Mouse (Mus musculus): ENCODE data around the gene Plagl1. TPM values are rescaled to one million over a fixed set of nuclear protein-coding genes. Genes with fewer than 3 reads are reported as not detected.

Gene Plagl1
- total RNA-seq, 1 experiment from 2014 or later, result 1.7 TPM

DNA sequence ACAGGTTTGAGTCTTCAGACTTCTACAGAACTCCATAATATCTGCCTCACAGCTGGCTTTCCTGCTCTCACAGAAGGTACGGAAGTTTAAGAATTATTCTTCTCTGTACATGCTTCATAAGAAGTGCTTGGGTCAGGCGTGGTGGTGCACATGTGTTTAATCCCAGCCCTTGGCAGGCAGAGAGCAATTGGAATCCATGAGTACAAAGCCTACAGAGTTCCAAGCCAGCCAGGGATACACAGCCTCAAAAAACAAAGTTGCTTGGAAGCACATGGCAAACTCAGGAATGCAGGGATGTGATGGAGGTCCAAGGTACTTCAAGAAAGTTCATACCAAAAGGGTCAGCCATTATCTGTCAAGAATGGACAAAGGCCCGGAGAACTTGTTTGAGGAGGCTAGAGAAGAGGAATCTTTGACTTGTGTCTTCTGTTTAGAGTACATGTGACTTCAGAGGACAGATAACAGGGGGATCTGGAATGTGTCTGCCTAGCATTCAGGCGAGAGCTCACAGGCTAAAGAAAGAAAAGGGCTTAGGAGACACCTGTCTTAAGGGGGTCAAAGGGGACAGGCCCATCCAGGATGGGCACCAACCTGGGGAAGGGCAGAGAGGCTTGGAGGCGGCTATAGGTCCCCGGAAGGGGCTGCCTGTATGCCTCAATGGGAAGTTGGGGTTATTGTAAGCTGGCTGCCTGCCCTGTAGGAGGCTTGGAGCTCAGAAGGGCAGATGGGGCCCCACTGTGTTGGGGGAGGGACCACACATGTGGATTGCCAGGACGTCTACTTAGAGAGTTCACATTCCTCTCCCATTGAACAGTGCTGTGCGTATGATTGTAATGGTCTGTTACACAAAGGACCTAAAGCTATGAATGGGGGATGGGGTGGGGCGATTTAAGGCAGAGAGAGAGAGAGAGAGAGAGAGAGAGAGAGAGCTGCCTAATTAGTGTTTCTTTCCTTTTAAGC is 56.7 kb downstream of the Plagl1 start:
- ATAC-seq (replicated peaks in 1 of 2; ENCODE audit: insufficient read depth in 1 of 2, low FRiP score in 2 of 2, low TSS enrichment in 1 of 2, low read depth in 1 of 2, poor library complexity in 2 of 2, severe bottlenecking in 2 of 2), result no peak

DNA sequence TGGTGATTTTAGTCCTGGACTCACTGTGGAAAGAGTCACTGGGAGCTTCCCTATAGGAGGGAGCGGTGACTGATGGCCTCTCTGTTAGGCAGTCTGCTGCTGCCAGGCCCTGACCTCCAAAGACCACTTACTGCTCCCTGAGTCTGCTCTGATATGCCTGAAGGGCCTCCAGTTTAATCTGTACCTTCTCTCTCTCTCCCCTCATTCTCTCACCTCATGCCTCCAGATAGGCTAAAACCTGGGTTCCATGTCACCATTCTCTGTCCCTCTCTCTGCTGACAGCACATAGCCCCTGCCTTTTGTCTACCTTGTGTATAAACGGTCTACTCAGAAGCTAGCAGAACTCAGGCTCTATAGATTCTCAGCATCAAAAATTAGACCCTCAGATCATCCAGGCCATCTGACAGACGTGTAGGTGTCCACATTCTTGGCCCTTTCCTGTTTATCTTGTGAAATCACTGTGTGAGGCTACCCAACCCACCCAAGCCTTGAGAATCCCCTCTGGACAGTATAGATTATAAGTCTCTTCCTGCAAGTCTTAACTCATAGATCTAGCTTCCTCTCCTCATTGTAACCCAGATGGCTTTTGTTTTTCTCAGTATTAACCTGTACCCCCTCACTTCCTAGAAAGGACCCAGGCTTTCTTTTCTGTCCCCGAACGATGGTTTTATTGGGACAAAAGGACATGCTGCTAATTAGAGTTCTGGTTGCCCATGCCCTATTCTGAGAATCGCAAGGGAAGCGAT is 57.9 kb downstream of the Plagl1 start:
- no peak for ATAC-seq (replicated peaks in 1 of 2; ENCODE audit: insufficient read depth in 1 of 2, low FRiP score in 2 of 2, low TSS enrichment in 1 of 2, low read depth in 1 of 2, poor library complexity in 2 of 2, severe bottlenecking in 2 of 2)

DNA sequence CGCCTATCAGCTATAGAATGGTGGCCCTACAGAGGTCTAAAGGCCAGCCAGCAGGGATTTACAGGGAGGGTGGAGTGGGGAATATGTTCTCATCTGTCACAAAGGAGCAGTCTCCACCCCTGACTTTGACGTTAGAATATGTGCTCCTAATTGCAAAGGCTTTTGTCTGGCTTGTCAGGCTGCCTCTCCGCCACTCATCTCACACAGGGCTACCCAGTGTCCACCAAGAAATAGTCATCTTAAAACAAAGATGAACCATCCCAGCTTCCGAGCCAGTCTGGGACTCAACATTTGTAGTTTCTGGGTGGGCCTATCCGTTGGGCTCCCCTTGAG is 58.4 kb downstream of the Plagl1 start:
- ATAC-seq (replicated peaks in 1 of 2; ENCODE audit: insufficient read depth in 1 of 2, low FRiP score in 2 of 2, low TSS enrichment in 1 of 2, low read depth in 1 of 2, poor library complexity in 2 of 2, severe bottlenecking in 2 of 2), result no peak

DNA sequence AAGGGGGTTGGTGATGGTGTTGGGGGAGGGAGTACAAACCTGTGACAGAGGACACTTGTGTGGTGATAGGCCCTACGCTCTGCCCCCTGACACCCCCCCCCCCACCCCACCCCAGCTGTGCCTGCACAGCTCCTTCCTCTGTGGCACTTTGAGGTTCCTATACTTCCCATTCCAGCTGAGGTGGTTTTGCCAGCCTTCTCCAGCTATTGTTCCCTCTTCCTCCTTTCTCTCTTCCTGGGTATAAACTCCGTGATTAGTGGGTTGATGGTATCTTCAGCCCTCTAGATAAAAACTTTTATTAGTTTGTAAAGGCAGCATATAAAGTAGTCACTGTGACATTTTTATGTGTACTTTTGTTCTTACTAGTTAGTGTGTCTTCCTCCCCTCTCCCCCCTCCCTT is 59.0 kb downstream of the Plagl1 start:
- ATAC-seq (replicated peaks in 1 of 2; ENCODE audit: insufficient read depth in 1 of 2, low FRiP score in 2 of 2, low TSS enrichment in 1 of 2, low read depth in 1 of 2, poor library complexity in 2 of 2, severe bottlenecking in 2 of 2), result no peak

DNA sequence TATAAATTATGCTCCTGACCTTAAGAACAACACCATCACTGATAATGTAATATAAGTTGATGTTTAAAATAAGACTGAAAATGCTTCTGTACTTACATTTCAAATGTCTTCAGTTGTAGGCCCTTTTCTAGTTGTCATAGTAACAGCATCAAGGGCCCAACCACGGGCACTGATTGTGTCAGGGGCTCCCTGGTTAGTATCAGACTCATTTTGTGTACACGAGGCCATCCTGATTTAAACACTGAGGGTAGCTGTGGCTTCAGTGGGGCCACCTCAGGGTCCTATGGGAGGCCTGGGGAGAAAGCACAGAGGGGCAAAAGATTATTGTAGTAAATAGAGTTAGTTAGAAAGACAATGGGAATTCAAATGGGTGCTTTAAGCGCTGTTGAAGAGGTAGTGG is 65.5 kb downstream of the Plagl1 start:
- no peak for ATAC-seq (replicated peaks in 1 of 2; ENCODE audit: insufficient read depth in 1 of 2, low FRiP score in 2 of 2, low TSS enrichment in 1 of 2, low read depth in 1 of 2, poor library complexity in 2 of 2, severe bottlenecking in 2 of 2)

DNA sequence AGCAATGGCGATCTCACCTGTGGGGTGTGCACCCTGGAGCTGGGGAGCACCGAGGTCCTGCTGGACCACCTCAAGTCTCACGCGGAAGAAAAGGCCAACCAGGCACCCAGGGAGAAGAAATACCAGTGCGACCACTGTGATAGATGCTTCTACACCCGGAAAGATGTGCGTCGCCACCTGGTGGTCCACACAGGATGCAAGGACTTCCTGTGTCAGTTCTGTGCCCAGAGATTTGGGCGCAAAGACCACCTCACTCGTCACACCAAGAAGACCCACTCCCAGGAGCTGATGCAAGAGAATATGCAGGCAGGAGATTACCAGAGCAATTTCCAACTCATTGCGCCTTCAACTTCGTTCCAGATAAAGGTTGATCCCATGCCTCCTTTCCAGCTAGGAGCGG is 67.0 kb downstream of the Plagl1 start:
- no peak for ATAC-seq (replicated peaks in 1 of 2; ENCODE audit: insufficient read depth in 1 of 2, low FRiP score in 2 of 2, low TSS enrichment in 1 of 2, low read depth in 1 of 2, poor library complexity in 2 of 2, severe bottlenecking in 2 of 2)

DNA sequence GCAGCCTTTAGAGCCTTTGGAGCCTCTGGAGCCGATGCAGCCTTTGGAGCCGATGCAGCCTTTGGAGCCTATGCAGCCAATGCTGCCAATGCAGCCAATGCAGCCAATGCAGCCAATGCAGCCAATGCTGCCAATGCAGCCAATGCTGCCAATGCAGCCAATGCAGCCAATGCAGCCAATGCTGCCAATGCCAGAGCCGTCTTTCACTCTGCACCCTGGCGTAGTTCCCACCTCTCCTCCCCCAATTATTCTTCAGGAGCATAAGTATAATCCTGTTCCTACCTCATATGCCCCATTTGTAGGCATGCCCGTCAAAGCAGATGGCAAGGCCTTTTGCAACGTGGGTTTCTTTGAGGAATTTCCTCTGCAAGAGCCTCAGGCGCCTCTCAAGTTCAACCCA is 67.6 kb downstream of the Plagl1 start:
- no peak for ATAC-seq (replicated peaks in 1 of 2; ENCODE audit: insufficient read depth in 1 of 2, low FRiP score in 2 of 2, low TSS enrichment in 1 of 2, low read depth in 1 of 2, poor library complexity in 2 of 2, severe bottlenecking in 2 of 2)

DNA sequence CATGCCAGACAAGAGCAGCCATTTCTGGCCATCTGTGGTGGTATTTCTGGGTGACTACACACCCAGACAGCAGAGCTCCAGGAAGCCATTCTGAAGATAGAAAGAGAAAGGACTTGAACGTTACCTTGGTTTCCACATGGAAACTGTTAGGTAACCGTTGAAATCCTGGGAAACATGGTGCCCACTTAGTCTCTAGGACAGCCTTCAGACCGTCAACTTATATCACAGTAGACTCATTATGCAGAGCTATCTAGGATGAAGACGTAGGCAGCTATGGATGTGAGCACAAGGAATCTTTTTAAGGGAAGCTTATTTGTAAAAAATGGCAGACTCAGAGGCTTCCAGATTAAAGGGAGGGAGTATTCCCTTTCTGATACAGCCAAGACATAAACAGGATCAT is 73.5 kb downstream of the Plagl1 start:
- ATAC-seq (replicated peaks in 1 of 2; ENCODE audit: insufficient read depth in 1 of 2, low FRiP score in 2 of 2, low TSS enrichment in 1 of 2, low read depth in 1 of 2, poor library complexity in 2 of 2, severe bottlenecking in 2 of 2), result no peak

DNA sequence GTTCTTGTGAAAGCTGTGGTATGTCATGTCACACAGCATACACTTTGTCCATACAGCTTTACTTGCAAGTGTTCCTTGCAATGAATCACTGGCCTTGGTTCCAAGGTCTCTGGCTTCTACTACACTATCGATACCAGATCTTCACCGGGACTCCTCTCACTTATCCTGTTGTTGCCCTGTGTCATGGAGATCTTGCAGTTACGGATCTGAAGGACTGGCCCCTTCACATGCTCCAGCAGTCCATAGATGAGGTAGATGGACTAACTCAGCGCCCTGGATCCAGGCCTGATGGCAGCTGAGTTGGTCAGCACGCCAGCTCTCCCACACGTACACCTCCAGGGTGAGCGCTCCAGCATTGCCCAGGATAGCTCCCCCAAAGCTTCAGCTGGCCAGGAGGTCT is 75.0 kb downstream of the Plagl1 start:
- no peak for ATAC-seq (replicated peaks in 1 of 2; ENCODE audit: insufficient read depth in 1 of 2, low FRiP score in 2 of 2, low TSS enrichment in 1 of 2, low read depth in 1 of 2, poor library complexity in 2 of 2, severe bottlenecking in 2 of 2)

DNA sequence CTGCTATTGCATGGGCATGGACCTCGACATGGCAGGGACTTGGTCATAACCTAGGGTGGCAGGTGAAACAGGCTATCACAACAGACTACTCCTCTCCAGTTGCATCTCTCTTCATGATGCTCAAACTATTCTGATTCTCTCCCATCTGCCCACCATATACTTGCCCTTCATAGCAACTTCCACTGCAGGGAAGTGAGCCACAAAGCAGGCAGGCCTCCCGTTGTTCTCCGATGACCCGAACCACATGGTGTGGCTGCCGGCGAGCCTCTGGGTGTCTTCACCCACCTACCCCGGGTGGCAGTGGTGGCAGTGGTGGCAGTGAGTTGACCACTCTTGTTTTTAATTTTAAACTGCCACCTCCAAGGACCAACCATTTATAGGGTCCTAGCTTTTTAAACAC is 75.4 kb downstream of the Plagl1 start:
- no peak for ATAC-seq (replicated peaks in 1 of 2; ENCODE audit: insufficient read depth in 1 of 2, low FRiP score in 2 of 2, low TSS enrichment in 1 of 2, low read depth in 1 of 2, poor library complexity in 2 of 2, severe bottlenecking in 2 of 2)

DNA sequence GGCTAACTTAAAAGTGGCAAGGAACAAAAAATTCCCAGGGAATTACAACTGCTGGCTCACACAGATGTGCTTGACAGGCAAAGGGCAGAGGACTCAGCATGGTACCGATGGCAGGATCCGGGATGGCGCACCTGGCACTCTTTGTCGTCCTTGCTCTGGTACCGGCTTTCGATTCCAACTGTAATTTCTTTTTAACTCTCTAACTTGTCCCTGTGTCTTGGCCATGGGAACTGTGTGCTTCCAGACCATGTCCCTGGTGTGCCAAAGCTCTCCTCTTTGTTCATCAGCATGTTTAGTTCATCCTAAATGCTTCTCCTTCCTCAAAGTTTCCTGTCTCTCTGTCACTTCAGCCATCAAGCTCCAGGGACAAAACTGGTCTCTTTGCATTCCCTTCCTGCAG is 77.6 kb downstream of the Plagl1 start:
- ATAC-seq (replicated peaks in 1 of 2; ENCODE audit: insufficient read depth in 1 of 2, low FRiP score in 2 of 2, low TSS enrichment in 1 of 2, low read depth in 1 of 2, poor library complexity in 2 of 2, severe bottlenecking in 2 of 2), result no peak

DNA sequence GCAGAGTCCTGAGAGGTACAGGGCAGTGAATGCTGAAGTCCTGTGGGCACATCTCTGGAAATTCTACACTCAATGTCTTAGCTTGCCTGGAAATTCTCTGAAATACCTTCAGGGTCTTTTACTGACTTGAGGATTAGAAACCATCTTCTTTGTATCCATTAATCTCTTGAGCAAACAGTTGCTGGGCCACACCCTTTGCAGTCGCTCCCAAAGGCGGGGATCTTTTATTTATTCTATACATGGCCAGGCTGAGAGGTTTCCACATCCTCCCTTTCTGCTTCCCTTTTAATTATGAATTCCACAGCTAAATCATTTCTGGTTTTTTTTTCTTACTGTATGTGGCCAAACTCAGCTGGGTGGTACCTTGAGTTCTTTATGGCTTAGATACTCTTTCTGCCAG is 80.1 kb downstream of the Plagl1 start:
- ATAC-seq (replicated peaks in 1 of 2; ENCODE audit: insufficient read depth in 1 of 2, low FRiP score in 2 of 2, low TSS enrichment in 1 of 2, low read depth in 1 of 2, poor library complexity in 2 of 2, severe bottlenecking in 2 of 2), result no peak

DNA sequence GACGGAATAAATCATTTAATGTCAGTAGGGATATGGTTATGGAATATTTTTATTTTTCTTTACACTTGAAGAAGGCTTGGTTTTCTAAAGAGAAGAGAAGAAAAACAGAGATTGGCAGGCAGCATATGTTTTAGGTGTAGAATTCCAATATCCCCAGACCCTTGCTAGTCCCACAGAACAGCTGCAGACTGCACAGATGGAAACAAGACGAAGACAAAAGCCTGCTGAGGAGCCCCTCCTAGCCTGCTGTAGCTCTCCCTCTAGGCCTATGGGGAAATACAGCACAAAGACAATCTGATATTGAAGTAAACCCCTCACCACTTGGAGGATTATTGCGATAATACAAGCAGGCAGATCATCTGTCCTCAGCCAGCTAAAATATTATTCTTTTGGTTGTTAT is 90.1 kb downstream of the Plagl1 start:
- ATAC-seq (replicated peaks in 1 of 2; ENCODE audit: insufficient read depth in 1 of 2, low FRiP score in 2 of 2, low TSS enrichment in 1 of 2, low read depth in 1 of 2, poor library complexity in 2 of 2, severe bottlenecking in 2 of 2), result no peak

DNA sequence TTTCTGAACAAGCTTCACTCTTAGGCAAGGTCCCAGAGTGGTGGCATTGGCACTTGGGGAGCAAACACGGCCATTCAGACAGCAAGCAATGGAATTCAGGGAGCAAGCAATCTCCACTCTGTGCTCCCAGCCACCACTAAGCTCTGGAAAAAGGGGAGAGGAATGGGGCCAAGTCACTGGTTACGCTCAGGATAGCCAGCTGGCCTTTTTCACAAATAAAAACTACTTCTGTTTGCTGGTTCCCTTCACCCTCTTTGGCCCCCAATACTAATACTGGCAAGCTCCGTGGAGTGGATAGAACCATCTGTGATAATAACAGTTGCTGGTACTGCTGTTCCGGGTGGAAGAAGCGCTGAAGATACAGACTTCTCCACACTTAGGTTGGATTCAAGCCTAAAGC is 91.0 kb downstream of the Plagl1 start:
- no peak for ATAC-seq (replicated peaks in 1 of 2; ENCODE audit: insufficient read depth in 1 of 2, low FRiP score in 2 of 2, low TSS enrichment in 1 of 2, low read depth in 1 of 2, poor library complexity in 2 of 2, severe bottlenecking in 2 of 2)

DNA sequence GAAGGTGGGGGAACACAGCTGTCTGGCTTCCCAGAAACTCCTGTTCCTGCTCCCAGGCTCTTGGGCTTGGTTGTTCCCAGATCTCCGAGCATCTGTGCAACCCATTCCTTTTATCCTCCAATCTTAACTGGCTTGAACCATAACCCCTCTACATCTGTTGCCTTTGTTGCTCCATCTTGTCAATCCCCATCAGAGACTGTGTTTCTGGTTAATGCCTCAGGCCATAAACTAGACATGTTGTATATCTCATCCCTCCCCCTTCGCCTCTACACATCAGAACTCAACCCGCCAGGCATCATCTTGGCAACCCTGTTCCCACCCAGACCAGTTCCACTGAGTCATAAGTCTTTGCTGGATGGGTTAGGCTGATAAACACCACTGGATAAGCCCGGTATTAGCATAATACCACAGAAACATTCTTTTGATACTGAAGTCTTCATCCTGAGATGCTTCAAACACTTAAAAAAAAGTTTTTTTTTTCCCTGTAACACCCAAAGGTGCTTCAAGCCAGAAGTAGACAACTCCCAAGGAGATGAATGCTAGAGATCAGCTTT is 92.6 kb downstream of the Plagl1 start:
- no peak for ATAC-seq (replicated peaks in 1 of 2; ENCODE audit: insufficient read depth in 1 of 2, low FRiP score in 2 of 2, low TSS enrichment in 1 of 2, low read depth in 1 of 2, poor library complexity in 2 of 2, severe bottlenecking in 2 of 2)

DNA sequence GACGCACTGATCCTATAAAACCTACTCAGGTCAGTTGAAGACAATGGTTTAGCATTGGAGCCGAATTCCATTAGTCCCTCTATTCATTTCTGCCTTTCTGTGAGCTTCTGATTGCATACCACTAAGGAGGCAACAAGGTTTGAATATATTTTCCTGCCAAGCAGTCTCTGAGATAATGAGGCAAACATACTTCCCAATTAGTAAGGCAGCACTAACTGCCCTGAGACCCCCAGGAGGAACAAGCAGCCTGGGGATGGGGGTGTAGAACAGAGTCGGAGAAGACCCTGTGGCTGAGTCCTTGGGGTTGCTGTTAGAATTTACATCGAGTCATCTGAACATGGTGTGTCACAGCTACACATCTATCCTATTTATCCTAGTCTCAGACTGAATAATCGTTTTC is 95.1 kb downstream of the Plagl1 start:
- no peak for ATAC-seq (replicated peaks in 1 of 2; ENCODE audit: insufficient read depth in 1 of 2, low FRiP score in 2 of 2, low TSS enrichment in 1 of 2, low read depth in 1 of 2, poor library complexity in 2 of 2, severe bottlenecking in 2 of 2)

DNA sequence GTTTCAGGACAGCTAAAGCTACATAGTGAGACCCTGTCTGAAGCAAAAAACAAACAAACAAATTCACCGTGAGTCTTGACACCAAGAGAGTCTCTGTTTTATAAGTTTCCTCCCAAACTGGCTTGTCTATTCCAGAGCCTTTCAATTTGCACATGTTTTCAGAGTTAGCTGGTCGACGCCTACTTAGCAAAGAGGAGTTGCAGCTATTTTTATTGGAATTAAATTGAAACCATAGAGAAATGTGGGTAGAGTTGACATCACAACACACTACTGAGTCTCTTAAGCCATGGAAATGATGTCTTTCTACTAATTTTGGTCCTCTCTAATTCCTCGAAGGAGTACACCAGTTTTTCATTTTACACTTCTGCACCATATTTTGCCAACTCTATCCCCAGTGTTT is 100.6 kb downstream of the Plagl1 start:
- ATAC-seq (replicated peaks in 1 of 2; ENCODE audit: insufficient read depth in 1 of 2, low FRiP score in 2 of 2, low TSS enrichment in 1 of 2, low read depth in 1 of 2, poor library complexity in 2 of 2, severe bottlenecking in 2 of 2), result no peak

DNA sequence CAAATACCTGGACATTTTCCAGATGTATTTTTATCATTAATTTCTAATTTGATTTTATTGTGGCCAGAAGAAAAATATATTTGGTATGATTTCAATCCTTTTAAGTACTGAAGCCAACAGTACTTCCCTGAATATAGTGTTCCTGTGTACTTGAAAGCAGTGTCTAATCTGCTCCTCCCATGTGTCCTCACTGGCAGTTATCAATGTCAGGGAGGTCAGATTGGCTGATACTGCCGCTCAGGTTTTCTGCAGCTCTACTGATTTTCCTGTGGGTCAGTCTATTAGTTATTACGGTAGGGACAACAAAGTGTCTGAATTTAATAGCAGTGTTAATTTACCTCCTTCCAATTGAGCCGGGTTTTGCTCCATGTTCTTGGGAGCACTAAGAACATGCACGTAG is 101.7 kb downstream of the Plagl1 start:
- ATAC-seq (replicated peaks in 1 of 2; ENCODE audit: insufficient read depth in 1 of 2, low FRiP score in 2 of 2, low TSS enrichment in 1 of 2, low read depth in 1 of 2, poor library complexity in 2 of 2, severe bottlenecking in 2 of 2), result no peak
